Comparison of ENCODE assay signal across 25 mouse cellular contexts in genomic region chr1:175035461-175035860, GRCm38 (mm10).
DNase-seq lines count a peak whose midpoint lies in the region; ATAC-seq lines count a peak whose summit lies in the region.
"Had no signal": no experiment of that assay in that cellular context is flagged by ENCODE, and none has a peak within 500 bp of the region (broad histone marks: within the 10 kb centered on the region; RNA-seq: fewer than 3 reads in every experiment).

No protein-coding gene starts in this region.

- peak overlapping the region; percentile 36; the same call in 1 of the 2 replicates for H3K27ac ChIP-seq in embryonic facial prominence, embryonic 12.5 days
- H3K27ac ChIP-seq in forebrain, embryonic 13.5 days: no peak overlapping the region
- no peak overlapping the region for H3K27ac ChIP-seq in liver, embryonic 12.5 days
- H3K27ac ChIP-seq: gastrocnemius, adult 2 months; hindbrain, embryonic 13.5 days; lung, embryonic 15.5 days had no signal

- H3K4me1 ChIP-seq in embryonic facial prominence, embryonic 12.5 days: no peaks in the 10 kb centered on the region; the same call in 1 of the 2 replicates
- peaks cover 3% of the 10 kb centered on the region; the same call in 1 of the 2 replicates for H3K4me1 ChIP-seq in forebrain, embryonic 13.5 days
- H3K4me1 ChIP-seq in liver, embryonic 12.5 days: no peaks in the 10 kb centered on the region
- H3K4me1 ChIP-seq: lung, embryonic 15.5 days had no signal

- H3K36me3 ChIP-seq in embryonic facial prominence, embryonic 12.5 days: no peaks in the 10 kb centered on the region
- H3K36me3 ChIP-seq in forebrain, embryonic 13.5 days (ENCODE audit: poor library complexity, severe bottlenecking): no peaks in the 10 kb centered on the region
- H3K36me3 ChIP-seq in liver, embryonic 12.5 days: no peaks in the 10 kb centered on the region
- H3K36me3 ChIP-seq: G1E; hindbrain, embryonic 13.5 days; lung, embryonic 15.5 days had no signal

- H3K9ac ChIP-seq in embryonic facial prominence, embryonic 12.5 days: no peak overlapping the region
- no peak overlapping the region for H3K9ac ChIP-seq in forebrain, embryonic 13.5 days
- no peak overlapping the region for H3K9ac ChIP-seq in liver, embryonic 12.5 days
- H3K9ac ChIP-seq: hindbrain, embryonic 13.5 days; lung, embryonic 15.5 days had no signal

- peak; percentile 76 for DNase-seq in embryo, embryonic 10 days (ENCODE audit: low spot score)
- DNase-seq in embryo, embryonic 9.5 days (ENCODE audit: extremely low spot score): no peak
- DNase-seq in forelimb bud, embryonic 11.5 days (ENCODE audit: low read depth, low spot score): peak; percentile 57
- DNase-seq in layer of hippocampus, adult 11-12 months (ENCODE audit: low spot score): no peak
- DNase-seq: adrenal gland, adult 8-10 months; cerebellum, adult 8-10 months; cerebellum, postnatal 25 days; gastrocnemius, adult 2 months; gastrocnemius, postnatal 36 days; heart, adult 18-20 months; heart, postnatal 36 days; kidney, postnatal 36 days; right cerebral cortex, adult 18-20 months; thymus, postnatal 14 days had no signal

- 27% methylated on average over 5 of the region's 5 CpGs for WGBS in embryonic facial prominence, embryonic 12.5 days
- WGBS in forebrain, embryonic 13.5 days: 93% methylated on average over 5 of the region's 5 CpGs
- WGBS in liver, embryonic 12.5 days (ENCODE audit: insufficient replicate concordance): 74% methylated on average over 5 of the region's 5 CpGs

- no peak overlapping the region for H3K4me3 ChIP-seq in embryonic facial prominence, embryonic 12.5 days
- H3K4me3 ChIP-seq in forebrain, embryonic 13.5 days: no peak overlapping the region
- H3K4me3 ChIP-seq in liver, embryonic 12.5 days: no peak overlapping the region
- H3K4me3 ChIP-seq: gastrocnemius, adult 2 months; hindbrain, embryonic 13.5 days; lung, embryonic 15.5 days had no signal

- no peak overlapping the region for H3K4me2 ChIP-seq in embryonic facial prominence, embryonic 12.5 days (replicated peaks)
- no peak overlapping the region for H3K4me2 ChIP-seq in forebrain, embryonic 13.5 days
- no peak overlapping the region for H3K4me2 ChIP-seq in liver, embryonic 12.5 days
- H3K4me2 ChIP-seq: heart, embryonic 11.5 days; hindbrain, embryonic 13.5 days; lung, embryonic 15.5 days; midbrain, embryonic 11.5 days had no signal

- no peaks in the 10 kb centered on the region for H3K9me3 ChIP-seq in embryonic facial prominence, embryonic 12.5 days
- no peaks in the 10 kb centered on the region for H3K9me3 ChIP-seq in forebrain, embryonic 13.5 days (replicated peaks)
- no peaks in the 10 kb centered on the region for H3K9me3 ChIP-seq in liver, embryonic 12.5 days (replicated peaks)
- H3K9me3 ChIP-seq: hindbrain, embryonic 13.5 days; lung, embryonic 15.5 days had no signal

- peak; percentile 82; the same call in 1 of the 2 replicates for ATAC-seq in embryonic facial prominence, embryonic 12.5 days (ENCODE audit: insufficient number of reproducible peaks, insufficient read depth, low FRiP score, low TSS enrichment)
- no peak for ATAC-seq in forebrain, embryonic 13.5 days
- ATAC-seq in liver, embryonic 12.5 days: no peak
- ATAC-seq: forebrain, embryonic 14.5 days; intestine, postnatal 0 days; midbrain, embryonic 16.5 days had no signal

- H3K27me3 ChIP-seq in embryonic facial prominence, embryonic 12.5 days: no peaks in the 10 kb centered on the region
- H3K27me3 ChIP-seq in forebrain, embryonic 13.5 days: no peaks in the 10 kb centered on the region
- H3K27me3 ChIP-seq in liver, embryonic 12.5 days (replicated peaks): no peaks in the 10 kb centered on the region
- H3K27me3 ChIP-seq: hindbrain, embryonic 13.5 days; lung, embryonic 15.5 days had no signal

Comparison
In these comparisons a context has a peak if more than half of its experiments do, and no peak if none do; other contexts are left out.
1. DNase-seq: peak in embryo, embryonic 10 days (single experiment) and forelimb bud, embryonic 11.5 days (single experiment); none in embryo, embryonic 9.5 days (single experiment) and layer of hippocampus, adult 11-12 months (single experiment).